Mouse (Mus musculus): ENCODE data around the gene Pex1. TPM values are rescaled to one million over a fixed set of nuclear protein-coding genes. Genes with fewer than 3 reads are reported as not detected.

Pex1 gene
- 34.7 TPM for polyA plus RNA-seq (2014; fragmentation: Illumina TruSeq; extraction: RNeasy Lipid Tissue Mini Kit (QIAGEN cat#74804); ENCODE audit: low replicate concordance)

GRCm38 (mm10) chr5:3595693-3596398, at the start of gene Pex1:
TSS of gene Pex1 (plus strand) at chr5:3596066.

DNA sequence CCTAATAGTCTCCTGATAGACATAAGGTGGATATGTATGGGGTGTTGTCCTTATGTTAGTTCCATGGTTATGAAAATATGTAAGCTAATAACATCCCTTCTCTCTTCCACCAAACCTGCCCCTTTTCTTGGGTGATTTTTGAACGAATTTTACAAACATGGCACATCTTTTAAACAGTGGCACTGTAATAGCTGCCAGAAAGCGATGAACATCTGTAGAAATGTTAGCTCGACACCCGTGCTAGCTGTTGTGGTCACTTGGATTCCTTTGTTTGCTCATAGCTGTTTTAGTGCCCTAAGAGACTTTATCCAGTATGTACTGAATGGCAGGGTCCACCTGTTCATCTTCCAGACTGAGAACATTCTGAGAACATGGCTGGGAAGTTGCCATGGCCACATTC, 24.6 kb upstream of the Pex1 start, which contains the start of gene 1700109H08Rik:
1700109H08Rik (plus strand) TSS at position 301 of the 400 bp plus-strand sequence.

GRCm38 (mm10) chr5:3596399-3596766, 517 bp downstream of the Pex1 start, which contains the start of gene Rbm48:
TSS of gene Rbm48 (minus strand) at chr5:3596585.

DNA sequence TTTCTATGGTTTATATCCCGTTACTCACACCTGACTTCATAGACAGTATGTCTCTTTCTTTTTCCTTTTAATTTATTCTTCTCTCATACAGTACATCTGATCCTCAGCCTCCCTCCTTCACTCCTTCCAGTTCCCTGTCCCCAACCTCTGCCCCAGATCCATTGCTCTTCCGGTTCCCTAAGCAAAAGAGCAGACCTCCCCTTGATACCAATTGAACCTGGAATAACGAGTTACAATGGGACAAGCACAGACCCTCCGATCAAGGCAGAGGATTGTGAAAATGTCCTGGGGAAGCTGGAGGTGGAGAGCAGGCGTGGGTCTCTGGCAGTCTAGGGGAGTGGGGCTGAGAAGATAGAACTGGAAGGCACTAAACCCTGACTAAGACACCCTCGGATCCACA, 55.0 kb downstream of the Pex1 start, which contains the start of gene Tmbim7:
Tmbim7 (plus strand) TSS at position 301 of the 400 bp plus-strand sequence.

DNA sequence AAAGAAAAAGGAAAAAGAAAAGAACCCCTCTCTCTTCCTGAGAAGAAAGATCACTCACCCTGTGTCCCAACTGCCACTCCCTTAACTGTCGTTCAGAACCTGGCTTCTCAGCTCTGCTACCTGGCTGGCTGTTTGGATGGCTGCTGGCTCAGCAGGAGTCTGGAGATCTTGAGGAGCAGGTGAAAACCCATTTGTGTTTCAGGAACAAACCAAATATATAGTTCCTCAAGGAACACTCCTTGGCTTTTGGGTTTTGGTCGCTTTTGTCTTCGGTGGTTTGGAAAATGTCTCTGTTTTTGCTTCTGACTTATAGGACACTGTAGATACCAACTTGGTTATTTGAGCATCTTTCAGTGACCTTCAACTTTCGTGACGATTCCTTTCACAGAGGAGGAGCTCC, 61.2 kb downstream of the Pex1 start, which contains the start of gene Gatad1:
Gatad1 (minus strand) TSS at position 101 of the 400 bp plus-strand sequence.

Other genes with a start within 250 kb of the Pex1 start
- 42.9 TPM for gene Fam133b, start 52.2 kb upstream of the Pex1 start, polyA plus RNA-seq (2014; fragmentation: Illumina TruSeq; extraction: RNeasy Lipid Tissue Mini Kit (QIAGEN cat#74804); ENCODE audit: low replicate concordance)
- 6.5 TPM for gene 1700109H08Rik, start 24.5 kb upstream of the Pex1 start, polyA plus RNA-seq (2014; fragmentation: Illumina TruSeq; extraction: RNeasy Lipid Tissue Mini Kit (QIAGEN cat#74804); ENCODE audit: low replicate concordance)
- gene Rbm48, start 519 bp downstream of the Pex1 start, polyA plus RNA-seq (2014; fragmentation: Illumina TruSeq; extraction: RNeasy Lipid Tissue Mini Kit (QIAGEN cat#74804); ENCODE audit: low replicate concordance), result 14.7 TPM
- gene Tmbim7, start 55.1 kb downstream of the Pex1 start, polyA plus RNA-seq (2014; fragmentation: Illumina TruSeq; extraction: RNeasy Lipid Tissue Mini Kit (QIAGEN cat#74804); ENCODE audit: low replicate concordance), result not detected
- gene Gatad1, start 61.1 kb downstream of the Pex1 start, polyA plus RNA-seq (2014; fragmentation: Illumina TruSeq; extraction: RNeasy Lipid Tissue Mini Kit (QIAGEN cat#74804); ENCODE audit: low replicate concordance), result 108 TPM
- 59.3 TPM for gene Ankib1, start 206.9 kb downstream of the Pex1 start, polyA plus RNA-seq (2014; fragmentation: Illumina TruSeq; extraction: RNeasy Lipid Tissue Mini Kit (QIAGEN cat#74804); ENCODE audit: low replicate concordance)
- 89.4 TPM for gene Krit1, start 207.1 kb downstream of the Pex1 start, polyA plus RNA-seq (2014; fragmentation: Illumina TruSeq; extraction: RNeasy Lipid Tissue Mini Kit (QIAGEN cat#74804); ENCODE audit: low replicate concordance)
- not detected for gene Lrrd1, start 249.1 kb downstream of the Pex1 start, polyA plus RNA-seq (2014; fragmentation: Illumina TruSeq; extraction: RNeasy Lipid Tissue Mini Kit (QIAGEN cat#74804); ENCODE audit: low replicate concordance)